Mouse (Mus musculus) spleen, adult 2 months (tissue): ENCODE data around the gene Cisd3.

ENCODE experiments used
- CTCF ChIP-seq: fragments of 200-500 bp; IDR thresholded peaks from 2 replicates; pipeline ENCODE4 v1.5.1; 2011; ENCODE audit warnings: mild to moderate bottlenecking, inconsistent platforms; ENCODE audit not compliant: insufficient read depth, insufficient read length, insufficient replicate concordance; ENCODE audit errors: extremely low read depth
- POLR2A ChIP-seq: fragments of 200-500 bp; IDR thresholded peaks from 2 replicates; pipeline ENCODE4 v1.6.1; 2011; ENCODE audit warnings: low read depth, low read length, inconsistent platforms

GRCm38 (mm10) chr11:97717369-97718280, 32.0 kb downstream of the Cisd3 start:
- no peak for TF ChIP-seq CTCF
- no peak for TF ChIP-seq POLR2A
